Mouse (Mus musculus): Measurements from ENCODE around the gene Gm9837. TPM values are rescaled to one million over a fixed set of nuclear protein-coding genes. Genes with fewer than 3 reads are reported as not detected.

Gene Gm9837
- not detected in 2 replicates for polyA plus RNA-seq (2012; rRNA removed)

GRCm38 (mm10) chr11:53469968-53470695, at the start of gene Gm9837:
Gene Gm9837, minus strand, starts transcription at chr11:53470479.

GRCm38 (mm10) chr11:53519207-53520121, 49.2 kb upstream of the Gm9837 start, which contains the start of gene Sept8:
Gene Sept8, plus strand, starts transcription at chr11:53519257.

GRCm38 (mm10) chr11:53479783-53480301, 9.6 kb upstream of the Gm9837 start, which contains the start of the genes Gm9945 and Sowaha:
Gene Gm9945, plus strand, starts transcription at chr11:53480166.
Gene Sowaha, minus strand, starts transcription at chr11:53480274.

GRCm38 (mm10) chr11:53456474-53457371, 13.6 kb downstream of the Gm9837 start, which contains the start of the genes Gm10447 and Shroom1:
Gene Gm10447, minus strand, starts transcription at chr11:53457110.
Gene Shroom1, plus strand, starts transcription at chr11:53457205.

GRCm38 (mm10) chr11:53430670-53431346, 39.5 kb downstream of the Gm9837 start, which contains the start of the genes Uqcrq and Gdf9:
Gene Uqcrq, minus strand, starts transcription at chr11:53430831.
Gene Gdf9, plus strand, starts transcription at chr11:53431023.

GRCm38 (mm10) chr11:53423036-53423435, 47.2 kb downstream of the Gm9837 start, which contains the start of gene Leap2:
Gene Leap2, minus strand, starts transcription at chr11:53423170.

Other genes with a start within 250 kb of the Gm9837 start
- gene Hspa4, start 170.0 kb downstream of the Gm9837 start, polyA plus RNA-seq (2012; rRNA removed) = 76.7 and 84.6 TPM in 2 replicates
- 9.8 TPM in 2 replicates for gene Zcchc10, start 145.8 kb downstream of the Gm9837 start, polyA plus RNA-seq (2012; rRNA removed)
- gene Aff4, start 119.6 kb downstream of the Gm9837 start, polyA plus RNA-seq (2012; rRNA removed) = 52.1 and 53.7 TPM in 2 replicates
- not detected in 2 replicates for gene Leap2, start 47.3 kb downstream of the Gm9837 start, polyA plus RNA-seq (2012; rRNA removed)
- gene Uqcrq, start 39.6 kb downstream of the Gm9837 start, polyA plus RNA-seq (2012; rRNA removed) = 288 and 363 TPM in 2 replicates
- 1.8 and 2.6 TPM in 2 replicates for gene Gdf9, start 39.5 kb downstream of the Gm9837 start, polyA plus RNA-seq (2012; rRNA removed)
- gene Gm10447, start 13.4 kb downstream of the Gm9837 start, polyA plus RNA-seq (2012; rRNA removed) = 0.08 and 0.11 TPM in 2 replicates
- gene Shroom1, start 13.3 kb downstream of the Gm9837 start, polyA plus RNA-seq (2012; rRNA removed) = 3.4 and 3.7 TPM in 2 replicates
- gene Gm9945, start 9.7 kb upstream of the Gm9837 start, polyA plus RNA-seq (2012; rRNA removed) = 0.09 TPM in 1 of 2 replicates, not detected in the other
- gene Sowaha, start 9.8 kb upstream of the Gm9837 start, polyA plus RNA-seq (2012; rRNA removed) = 4.9 and 5.9 TPM in 2 replicates
- gene Sept8, start 48.8 kb upstream of the Gm9837 start, polyA plus RNA-seq (2012; rRNA removed) = 45.7 and 48.1 TPM in 2 replicates
- 126 and 129 TPM in 2 replicates for gene Kif3a, start 96.9 kb upstream of the Gm9837 start, polyA plus RNA-seq (2012; rRNA removed)
- 0.19 TPM in 1 of 2 replicates, not detected in the other for gene Il4, start 148.2 kb upstream of the Gm9837 start, polyA plus RNA-seq (2012; rRNA removed)
- not detected in 2 replicates for gene Il13, start 164.2 kb upstream of the Gm9837 start, polyA plus RNA-seq (2012; rRNA removed)
- gene Rad50, start 236.8 kb upstream of the Gm9837 start, polyA plus RNA-seq (2012; rRNA removed) = 4.9 and 5.6 TPM in 2 replicates

Measured in central nervous system, embryonic 18 days (tissue).